Comparison of ENCODE assay signal across 8 mouse cellular contexts in genomic region chr4:122886579-122887254, GRCm38 (mm10). TPM values are rescaled to one million over a fixed set of nuclear protein-coding genes. Genes with fewer than 3 reads are reported as not detected.
DNase-seq lines count a peak whose midpoint lies in the region; ATAC-seq and TF ChIP-seq lines count a peak whose summit lies in the region.

No protein-coding gene starts in this region.

- H3K9ac ChIP-seq in embryonic facial prominence, embryonic 15.5 days = peak overlapping the region; percentile 79
- peak overlapping the region; percentile 75 for H3K9ac ChIP-seq in limb, embryonic 14.5 days (ENCODE audit: low read depth, low read length, severe bottlenecking)
- H3K9ac ChIP-seq in neural tube, embryonic 14.5 days (replicated peaks; ENCODE audit: low read depth, low read length) = peak overlapping the region; percentile 80

- peak overlapping the region; percentile 99 for H3K27ac ChIP-seq in heart, embryonic 10.5 days
- peak overlapping the region; percentile 100 for H3K27ac ChIP-seq in embryonic facial prominence, embryonic 15.5 days (replicated peaks)
- peak overlapping the region; percentile 98 for H3K27ac ChIP-seq in limb, embryonic 14.5 days (replicated peaks; ENCODE audit: low read depth, low read length)
- H3K27ac ChIP-seq in neural tube, embryonic 14.5 days (ENCODE audit: low read depth, low read length) = peak overlapping the region; percentile 99

- ATAC-seq in embryonic facial prominence, embryonic 15.5 days (ENCODE audit: insufficient number of reproducible peaks, low FRiP score, low TSS enrichment, low read depth) = no peak
- ATAC-seq in limb, embryonic 14.5 days (ENCODE audit: low FRiP score, low read depth) = no peak
- no peak; the same call in none of the 2 replicates for ATAC-seq in neural tube, embryonic 14.5 days (ENCODE audit: low read depth)

- 0 out of 2 replicates have a peak, but pooled peaks have one; percentile 16 for TF ChIP-seq POLR2A in limb, embryonic 14.5 days (IDR thresholded peaks at IDR 0.05; ENCODE audit: borderline replicate concordance, extremely low read depth, insufficient read depth, insufficient read length)

- H3K4me3 ChIP-seq in heart, embryonic 10.5 days = peak overlapping the region; percentile 85
- peak overlapping the region; percentile 82 for H3K4me3 ChIP-seq in embryonic facial prominence, embryonic 15.5 days (replicated peaks)
- peak overlapping the region; percentile 79 for H3K4me3 ChIP-seq in limb, embryonic 14.5 days (replicated peaks; ENCODE audit: low read length)
- H3K4me3 ChIP-seq in neural tube, embryonic 14.5 days (ENCODE audit: low read depth, low read length) = peak overlapping the region; percentile 65

- peaks cover 25% of the 10 kb centered on the region for H3K4me1 ChIP-seq in heart, embryonic 10.5 days
- H3K4me1 ChIP-seq in embryonic facial prominence, embryonic 15.5 days = peaks cover 34% of the 10 kb centered on the region
- peaks cover 20% of the 10 kb centered on the region for H3K4me1 ChIP-seq in limb, embryonic 14.5 days (ENCODE audit: control insufficient read depth, insufficient read depth, low read length)
- peaks cover 15% of the 10 kb centered on the region for H3K4me1 ChIP-seq in neural tube, embryonic 14.5 days (ENCODE audit: control insufficient read depth, insufficient read depth, low read length)

- no peaks in the 10 kb centered on the region for H3K9me3 ChIP-seq in heart, embryonic 10.5 days
- H3K9me3 ChIP-seq in embryonic facial prominence, embryonic 15.5 days (replicated peaks) = no peaks in the 10 kb centered on the region
- H3K9me3 ChIP-seq in limb, embryonic 14.5 days (ENCODE audit: control insufficient read depth, low read length) = no peaks in the 10 kb centered on the region
- no peaks in the 10 kb centered on the region for H3K9me3 ChIP-seq in neural tube, embryonic 14.5 days (ENCODE audit: control insufficient read depth, low read length)

- no peaks in the 10 kb centered on the region for H3K36me3 ChIP-seq in heart, embryonic 10.5 days
- no peaks in the 10 kb centered on the region for H3K36me3 ChIP-seq in embryonic facial prominence, embryonic 15.5 days
- H3K36me3 ChIP-seq in limb, embryonic 14.5 days (ENCODE audit: control insufficient read depth, insufficient read depth, low read length) = no peaks in the 10 kb centered on the region
- H3K36me3 ChIP-seq in neural tube, embryonic 14.5 days (ENCODE audit: control insufficient read depth, insufficient read depth, low read length) = no peaks in the 10 kb centered on the region

- H3K4me2 ChIP-seq in embryonic facial prominence, embryonic 15.5 days (replicated peaks) = peak overlapping the region; percentile 86
- H3K4me2 ChIP-seq in limb, embryonic 14.5 days (replicated peaks; ENCODE audit: low read depth, low read length, severe bottlenecking) = peak overlapping the region; percentile 89
- H3K4me2 ChIP-seq in neural tube, embryonic 14.5 days (ENCODE audit: low read depth, low read length) = peak overlapping the region; percentile 76

- no peaks in the 10 kb centered on the region for H3K27me3 ChIP-seq in heart, embryonic 10.5 days (ENCODE audit: insufficient read depth, poor library complexity, severe bottlenecking)
- H3K27me3 ChIP-seq in embryonic facial prominence, embryonic 15.5 days = no peaks in the 10 kb centered on the region
- no peaks in the 10 kb centered on the region for H3K27me3 ChIP-seq in limb, embryonic 14.5 days (ENCODE audit: control insufficient read depth, insufficient read depth, low read length)
- H3K27me3 ChIP-seq in neural tube, embryonic 14.5 days (ENCODE audit: control insufficient read depth, insufficient read depth, low read length) = no peaks in the 10 kb centered on the region; the same call in 1 of the 2 replicates

- no peak for DNase-seq in heart, embryonic 10.5 days (ENCODE audit: low spot score)
- DNase-seq in heart, postnatal 25 days (ENCODE audit: low spot score) = no peak
- peak; percentile 79 for DNase-seq in A20 (ENCODE audit: low read depth, low spot score)
- no peak for DNase-seq in limb, embryonic 14.5 days (ENCODE audit: low spot score)
- no peak for DNase-seq in gastrocnemius, postnatal 4 days (ENCODE audit: low spot score in 2 of 2)
- no peak for DNase-seq in left cerebral cortex, adult 11 months (ENCODE audit: low spot score)

- intact Hi-C loops in heart, postnatal 25 days (cut with DNase I) = no loop called here

- WGBS in heart, embryonic 10.5 days = 9% methylated on average over 19 of the region's 19 CpGs
- 3% methylated on average over 19 of the region's 19 CpGs for WGBS in embryonic facial prominence, embryonic 15.5 days
- 4% methylated on average over 19 of the region's 19 CpGs for WGBS in limb, embryonic 14.5 days
- 3% methylated on average over 19 of the region's 19 CpGs for WGBS in neural tube, embryonic 14.5 days

RNA-seq across cellular contexts. Expression of gene Cap1, which starts 0.9 kb away (rescaled TPM):
- polyA plus RNA-seq in heart, embryonic 10.5 days (2016; fragmentation: Nextera tagmentation; extraction: Ambion mirVana) = 21.7 and 56.6 TPM in 2 replicates
- total RNA-seq in heart, postnatal 25 days (2021) = 10 to 100 TPM; 52.6 to 54.5 TPM
- polyA plus RNA-seq in embryonic facial prominence, embryonic 15.5 days (2015; fragmentation: Nextera tagmentation; extraction: Ambion mirVana) = 71.0 and 74.5 TPM in 2 replicates
- 86.6 and 95.8 TPM in 2 replicates for polyA plus RNA-seq in limb, embryonic 14.5 days (2012; rRNA removed)
- 68.0 and 73.5 TPM in 2 replicates for polyA plus RNA-seq in limb, embryonic 14.5 days (2014; fragmentation: Nextera tagmentation; extraction: Ambion mirVana)
- 66.5 and 69.7 TPM in 2 replicates for polyA plus RNA-seq in neural tube, embryonic 14.5 days (2014; fragmentation: Nextera tagmentation; extraction: Ambion mirVana)
- 10 to 100 TPM; 87.1 to 87.8 TPM for total RNA-seq in gastrocnemius, postnatal 4 days (2021)

RNA-seq across cellular contexts. Expression of gene Ppt1, which starts 50.7 kb away (rescaled TPM):
- 55.0 and 64.3 TPM in 2 replicates for polyA plus RNA-seq in heart, embryonic 10.5 days (2016; fragmentation: Nextera tagmentation; extraction: Ambion mirVana)
- 10 to 100 TPM; 35.1 to 38.7 TPM for total RNA-seq in heart, postnatal 25 days (2021)
- polyA plus RNA-seq in embryonic facial prominence, embryonic 15.5 days (2015; fragmentation: Nextera tagmentation; extraction: Ambion mirVana) = 73.0 and 80.9 TPM in 2 replicates
- 58.1 and 68.8 TPM in 2 replicates for polyA plus RNA-seq in limb, embryonic 14.5 days (2012; rRNA removed)
- 76.0 and 79.5 TPM in 2 replicates for polyA plus RNA-seq in limb, embryonic 14.5 days (2014; fragmentation: Nextera tagmentation; extraction: Ambion mirVana)
- polyA plus RNA-seq in neural tube, embryonic 14.5 days (2014; fragmentation: Nextera tagmentation; extraction: Ambion mirVana) = 92.9 and 102 TPM in 2 replicates
- total RNA-seq in gastrocnemius, postnatal 4 days (2021) = 10 to 100 TPM; 29.4 to 30.5 TPM
